Mouse (Mus musculus) stomach, postnatal 0 days (tissue): Measurements from ENCODE around the gene Fbxo7. TPM values are rescaled to one million over a fixed set of nuclear protein-coding genes. Genes with fewer than 3 reads are reported as not detected.

Experiments
- ATAC-seq: fragments of 200-750 bp; cut with Nextera tagmentation; 2 replicates; pipeline ENCODE4 v1.8.0; 2017; ENCODE audit not compliant: low FRiP score, low TSS enrichment
- DNase-seq: peaks from one replicate; pipeline ENCODE4 v3.0.0-alpha.2; 2016; ENCODE audit warnings: low spot score
- H3K27ac ChIP-seq: fragments of 300-500 bp; sonication (generic); replicated peaks from 2 replicates; pipeline ENCODE4 v1.5.1; 2014; ENCODE audit warnings: mild to moderate bottlenecking, control low read depth
- H3K27me3 ChIP-seq: fragments of 300-500 bp; sonication (generic); 2 replicates; pipeline ENCODE4 v1.6.1; 2014; ENCODE audit warnings: low read length; ENCODE audit not compliant: control insufficient read depth, insufficient read depth
- H3K36me3 ChIP-seq: fragments of 300-500 bp; sonication (generic); 2 replicates; pipeline ENCODE4 v1.6.1; 2014; ENCODE audit warnings: low read length, mixed read lengths; ENCODE audit not compliant: control insufficient read depth, insufficient read depth
- H3K4me1 ChIP-seq: fragments of 300-500 bp; sonication (generic); replicated peaks from 2 replicates; pipeline ENCODE4 v1.6.1; 2014; ENCODE audit warnings: antibody characterized with exemption; ENCODE audit not compliant: control insufficient read depth, insufficient read depth
- H3K4me2 ChIP-seq: fragments of 300-500 bp; sonication (generic); replicated peaks from 2 replicates; pipeline ENCODE4 v1.6.1; 2014; ENCODE audit warnings: low read depth, mild to moderate bottlenecking, control low read depth, moderate library complexity
- H3K4me3 ChIP-seq: fragments of 300-500 bp; sonication (generic); 2 replicates; pipeline ENCODE4 v1.5.1; 2014; ENCODE audit warnings: low read depth, low read length, control low read depth
- H3K9ac ChIP-seq: fragments of 300-500 bp; sonication (generic); 2 replicates; pipeline ENCODE4 v1.6.1; 2014; ENCODE audit warnings: mild to moderate bottlenecking, low read length, control low read depth, mixed read lengths
- H3K9me3 ChIP-seq: fragments of 300-500 bp; sonication (generic); 2 replicates; pipeline ENCODE4 v1.6.1; 2016; ENCODE audit warnings: low read length; ENCODE audit not compliant: control insufficient read depth
- CTCF ChIP-seq: IDR thresholded peaks from 2 replicates; pipeline ENCODE4 v1.5.1; 2016; ENCODE audit warnings: antibody characterized with exemption, low read depth, mild to moderate bottlenecking, moderate library complexity
- EP300 ChIP-seq: optimal IDR thresholded peaks from 2 replicates; pipeline ENCODE3; 2016; ENCODE audit warnings: antibody characterized with exemption
- WGBS: fragments of 180-500 bp; shearing (Covaris S2); extraction: QIAGEN DNeasy Blood & Tissue Kit; methylation state at CpG from one replicate; pipeline ENCODE4 v1.1.7; 2014; 5-methylcytosine and 5-hydroxymethylcytosine counted together
- polyA plus RNA-seq: library from polyadenylated mRNA; unstranded; fragments of >200 nt; fragmentation: Nextera tagmentation; extraction: Ambion mirVana; gene quantifications from 2 replicates; pipeline ENCODE4 v1.2.1, GENCODE M21; 2015

Fbxo7 gene
- polyA plus RNA-seq, 1 experiment from 2014 or later, result 24.8 TPM

DNA sequence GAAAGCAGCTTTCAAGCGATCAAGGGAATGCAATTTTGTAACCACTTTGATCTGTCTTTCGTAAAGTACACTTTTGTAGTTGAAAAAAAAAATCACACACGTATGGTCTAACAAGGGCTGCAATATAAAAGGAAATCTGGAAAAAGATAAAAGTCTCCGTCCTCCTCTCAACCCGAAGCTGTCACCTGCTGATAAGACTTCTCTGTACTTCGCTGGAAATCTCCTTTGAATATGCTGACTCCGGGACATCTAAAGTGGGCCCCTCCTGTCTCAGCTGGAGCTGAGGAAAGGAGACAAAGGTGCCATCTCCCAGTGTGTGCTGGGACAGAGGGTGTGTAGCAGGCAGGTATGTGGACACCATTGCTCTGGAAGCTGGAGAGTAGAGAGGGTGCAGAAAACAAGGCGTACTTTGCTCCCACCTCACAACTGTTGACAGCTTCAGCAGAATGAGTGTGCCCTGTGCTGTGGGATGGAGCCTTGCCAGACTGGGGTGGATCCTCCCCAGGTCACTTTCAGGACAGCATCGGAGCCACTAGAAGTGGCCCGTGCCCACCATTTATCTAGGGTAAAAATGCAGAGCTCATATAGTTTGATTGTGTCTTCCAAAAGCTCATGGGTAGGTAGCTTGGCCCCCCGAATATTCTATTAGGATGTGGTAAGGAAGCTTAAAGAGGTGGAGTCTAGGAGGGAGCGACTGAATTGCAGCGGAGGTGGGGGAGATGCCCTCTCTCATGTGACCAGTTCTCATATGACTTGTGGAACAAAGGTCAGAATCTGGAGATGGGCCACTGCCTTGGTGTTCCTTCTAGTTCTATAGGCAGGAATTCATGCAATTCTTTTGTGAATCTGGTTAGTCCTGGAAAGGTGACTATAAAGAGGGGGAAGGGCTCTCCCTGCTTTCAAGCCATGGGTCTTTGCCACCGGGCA lies 71.6 kb downstream of the Fbxo7 start:
- Histone ChIP-seq H3K27me3 (no peaks in the 10 kb centered on the region), H3K27ac (no peak overlapping the region), H3K36me3 (no peaks in the 10 kb centered on the region), H3K9me3 (no peaks in the 10 kb centered on the region), H3K4me2 (no peak overlapping the region), H3K4me1 (no peaks in the 10 kb centered on the region), H3K4me3 (no peak overlapping the region), H3K9ac (no peak overlapping the region)
- TF ChIP-seq CTCF, result no peak
- no peak for TF ChIP-seq EP300
- ATAC-seq (no peak), DNase-seq (no peak)
- 69% methylated on average over 14 of the region's 14 CpGs for WGBS

DNA sequence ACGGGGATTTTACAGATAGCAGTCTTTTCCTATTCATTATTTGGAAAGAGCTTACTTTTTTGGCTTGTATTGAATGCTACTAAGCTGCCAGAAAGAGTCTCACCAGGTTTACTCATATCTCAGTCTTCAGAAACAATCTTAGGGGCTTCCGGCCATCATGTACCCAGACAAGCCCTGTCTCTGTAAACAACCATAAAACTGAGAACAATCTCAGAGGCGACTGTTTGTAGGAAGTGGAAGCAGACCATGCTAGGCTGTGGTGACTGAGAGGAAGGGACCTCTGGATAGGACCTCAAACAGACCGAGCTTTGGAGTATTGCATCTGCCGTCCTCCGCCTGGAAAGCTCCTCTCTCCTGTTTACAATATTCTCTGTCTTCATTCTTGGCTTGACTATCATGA lies 76.6 kb downstream of the Fbxo7 start:
- DNase-seq, result no peak
- no peak for ATAC-seq
- 58% methylated on average over 6 of the region's 6 CpGs for WGBS

DNA sequence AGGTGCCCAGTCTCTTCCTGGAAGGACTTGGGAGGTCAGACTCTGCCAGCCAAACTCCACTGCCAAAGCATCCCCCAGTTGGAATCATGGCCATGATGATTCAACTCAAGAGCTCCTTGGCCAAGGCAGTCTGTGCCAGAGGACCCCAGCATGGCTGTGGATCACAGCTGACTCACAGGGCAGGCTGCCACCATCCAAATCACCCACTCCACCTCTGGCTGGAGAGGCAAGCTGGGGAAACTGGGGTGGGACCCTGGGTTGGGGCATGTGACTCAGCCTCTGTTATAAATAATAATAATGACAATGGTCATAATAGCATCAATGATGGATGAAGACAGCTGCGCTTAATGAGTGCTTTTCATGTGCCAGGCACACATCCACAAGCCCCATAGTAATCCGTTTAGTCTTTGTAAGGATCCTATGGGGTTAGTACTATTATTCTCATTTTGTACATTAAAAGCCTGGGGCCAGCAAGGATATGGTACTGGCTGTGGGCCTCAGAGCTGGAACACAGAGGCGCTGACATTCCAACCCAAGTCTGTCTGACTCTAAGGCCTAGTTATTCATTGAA lies 78.6 kb downstream of the Fbxo7 start:
- Histone ChIP-seq H3K9me3 (no peaks in the 10 kb centered on the region), H3K4me2 (no peak overlapping the region), H3K4me3 (no peak overlapping the region), H3K4me1 (no peaks in the 10 kb centered on the region), H3K36me3 (no peaks in the 10 kb centered on the region), H3K27me3 (no peaks in the 10 kb centered on the region), H3K27ac (no peak overlapping the region), H3K9ac (no peak overlapping the region)
- no peak for TF ChIP-seq CTCF
- TF ChIP-seq EP300, result peak; percentile 39
- DNase-seq (no peak), ATAC-seq (peak; percentile 68)
- 64% methylated on average over 3 of the region's 3 CpGs for WGBS

More for the DNA sequence above, 76.6 kb downstream of the Fbxo7 start:
- H3K27me3 ChIP-seq, result no peaks in the 10 kb centered on the region
- H3K4me1 ChIP-seq, result no peaks in the 10 kb centered on the region
- TF ChIP-seq EP300, result no peak
- TF ChIP-seq CTCF, result no peak
- H3K9me3 ChIP-seq, result no peaks in the 10 kb centered on the region
- H3K4me2 ChIP-seq, result no peak overlapping the region
- no peaks in the 10 kb centered on the region for H3K36me3 ChIP-seq
- H3K27ac ChIP-seq, result no peak overlapping the region
- no peak overlapping the region for H3K9ac ChIP-seq
- no peak overlapping the region for H3K4me3 ChIP-seq

Other genes starting within 250 kb of the Fbxo7 start
- gene Pwp1, start 192.5 kb upstream of the Fbxo7 start, polyA plus RNA-seq, result 30.2 and 31.9 TPM in 2 replicates
- 5.3 and 6.7 TPM in 2 replicates for gene Prdm4, start 104.8 kb upstream of the Fbxo7 start, polyA plus RNA-seq
- 0.30 and 0.52 TPM in 2 replicates for gene Ascl4, start 94.3 kb upstream of the Fbxo7 start, polyA plus RNA-seq
- 101 and 102 TPM in 2 replicates for gene Rtcb, start 64.1 kb upstream of the Fbxo7 start, polyA plus RNA-seq
- 14.9 and 15.6 TPM in 2 replicates for gene Bpifc, start 10.1 kb upstream of the Fbxo7 start, polyA plus RNA-seq